Mouse (Mus musculus) megakaryocyte, adult 5-6 weeks (primary cell): ENCODE data around the gene Helz2. TPM values are rescaled to one million over a fixed set of nuclear protein-coding genes. Genes with fewer than 3 reads are reported as not detected.

ENCODE experiments used
- ATAC-seq: 2 replicates; pipeline ENCODE4 v1.8.0; 2016; ENCODE audit warnings: mild to moderate bottlenecking, inconsistent platforms; ENCODE audit not compliant: poor library complexity, severe bottlenecking
- total RNA-seq, 2 experiments: library from RNA; stranded (forward) in 1 of 2; stranded (reverse) in 1 of 2; fragments of 153-499, 151-499 nt in 1 of 2; fragments of 221-1000, 200-1000 nt in 1 of 2; gene quantifications; 2 replicates each; pipeline versions ENCODE4 v1.2.3 to v1.2.4; 2015 to 2017

Gene Helz2
- total RNA-seq, 2 experiments from 2014 or later, result 11.0 to 13.5 TPM

- ATAC-seq, result no peak
These were observed 3.0 kb downstream of the Helz2 start for GRCm38 (mm10) chr2:181238861-181239260.

DNA sequence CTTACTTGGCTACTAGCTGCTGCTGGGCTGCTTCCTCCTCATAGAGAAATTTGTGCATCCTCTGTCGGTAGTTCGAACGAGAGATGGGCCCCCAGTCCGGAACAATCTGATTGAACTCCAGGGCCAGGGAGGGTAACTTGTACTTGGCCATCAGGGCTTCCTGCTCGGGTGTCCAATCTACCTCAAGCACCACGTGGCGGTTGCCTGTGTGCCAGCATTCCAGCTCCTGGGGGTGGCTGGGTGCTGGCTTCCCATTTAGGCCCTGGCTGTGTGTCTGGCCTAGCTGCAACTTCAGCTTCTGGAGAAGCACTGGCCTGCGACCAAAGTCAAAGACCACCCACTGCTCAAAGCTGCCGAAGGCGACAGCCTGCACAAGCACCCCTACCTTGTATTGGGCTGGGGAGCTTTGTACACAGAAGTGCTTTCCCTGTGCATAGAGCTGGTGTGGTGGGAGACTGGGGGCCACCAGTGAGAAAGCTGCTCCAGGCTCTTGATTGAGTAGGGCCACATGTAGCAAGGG is 3.7 kb downstream of the Helz2 start:
- no peak for ATAC-seq

DNA sequence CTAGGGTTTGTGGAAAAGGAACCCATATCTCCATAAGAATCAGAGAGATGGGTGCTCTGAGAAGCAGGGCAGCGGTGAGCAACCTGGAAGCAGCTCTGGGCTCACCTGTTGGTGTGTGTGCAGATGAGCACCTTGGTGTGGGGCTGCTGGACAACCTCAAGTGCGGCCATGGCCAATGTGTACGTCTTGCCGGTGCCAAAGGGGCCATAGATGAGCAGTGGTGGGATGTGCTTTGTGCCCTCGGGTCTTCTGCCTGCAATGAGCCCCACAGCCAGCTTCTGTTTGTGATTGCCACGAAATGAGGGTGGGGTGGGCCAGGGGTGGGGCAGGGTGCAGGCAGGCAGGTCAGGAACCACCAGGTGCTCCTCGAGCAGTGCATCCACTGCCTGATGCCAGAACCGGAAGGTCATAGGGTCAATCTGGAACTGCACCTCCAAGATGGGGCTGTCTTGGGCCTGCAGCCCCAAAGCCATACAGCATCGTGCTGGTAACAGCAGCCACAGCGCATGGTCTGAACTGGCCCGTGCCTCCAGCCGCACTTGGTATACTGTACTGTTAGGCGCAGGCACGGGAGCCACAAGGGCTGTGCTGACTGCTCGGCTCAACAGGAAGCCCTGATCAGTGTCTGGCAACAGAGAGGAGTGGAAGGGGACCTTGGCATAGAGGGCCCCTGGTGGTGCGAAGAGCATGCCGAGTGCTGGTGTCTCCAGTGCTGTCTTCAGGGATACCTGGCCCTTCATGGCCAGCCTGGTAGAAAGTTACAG is 4.4 kb downstream of the Helz2 start:
- no peak for ATAC-seq

GRCm38 (mm10) chr2:181235681-181236566 is 5.9 kb downstream of the Helz2 start:
- ATAC-seq, result no peak

- ATAC-seq, result no peak
These were observed 7.1 kb downstream of the Helz2 start for GRCm38 (mm10) chr2:181234680-181235079.

GRCm38 (mm10) chr2:181233443-181233842 is 8.4 kb downstream of the Helz2 start:
- ATAC-seq, result no peak

DNA sequence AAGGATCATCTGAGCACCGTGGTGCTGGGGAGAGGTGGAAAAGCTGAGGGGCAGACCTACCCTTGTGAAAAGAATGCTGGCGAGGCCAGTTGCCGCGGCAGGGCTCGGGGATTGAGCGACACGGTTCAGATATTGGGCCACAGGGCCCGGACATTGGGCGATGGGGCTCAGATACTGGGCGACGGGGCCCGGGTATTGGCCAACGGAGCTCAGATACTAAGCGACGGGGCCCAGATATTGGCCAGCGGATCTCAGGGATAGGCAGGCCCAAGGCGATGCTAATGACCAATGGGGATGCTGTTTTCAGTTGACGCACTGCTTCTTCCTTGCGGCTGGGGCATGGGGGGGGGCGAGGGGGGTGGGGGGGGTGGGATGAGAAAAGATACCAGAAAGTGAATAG is 10.7 kb downstream of the Helz2 start:
- ATAC-seq, result no peak

DNA sequence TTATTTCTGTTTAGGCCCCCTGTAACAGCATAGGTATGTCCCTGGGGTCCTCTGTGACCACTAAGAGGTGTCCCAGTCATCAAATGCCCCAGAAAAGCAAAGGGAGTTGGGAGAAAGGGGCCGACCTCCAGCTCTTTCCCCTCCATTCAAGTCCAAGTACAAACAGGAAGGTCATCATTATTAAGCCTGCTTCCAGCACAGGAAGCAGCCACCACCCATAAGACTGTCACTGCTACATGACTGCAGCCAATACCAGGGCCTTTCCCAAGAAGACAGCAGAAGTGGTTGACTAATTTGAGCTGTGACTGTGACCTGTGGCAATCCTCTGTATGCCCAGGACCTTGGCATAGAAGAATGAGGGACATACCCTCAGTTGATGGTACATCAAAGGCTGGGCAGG is 13.5 kb downstream of the Helz2 start:
- ATAC-seq, result no peak

DNA sequence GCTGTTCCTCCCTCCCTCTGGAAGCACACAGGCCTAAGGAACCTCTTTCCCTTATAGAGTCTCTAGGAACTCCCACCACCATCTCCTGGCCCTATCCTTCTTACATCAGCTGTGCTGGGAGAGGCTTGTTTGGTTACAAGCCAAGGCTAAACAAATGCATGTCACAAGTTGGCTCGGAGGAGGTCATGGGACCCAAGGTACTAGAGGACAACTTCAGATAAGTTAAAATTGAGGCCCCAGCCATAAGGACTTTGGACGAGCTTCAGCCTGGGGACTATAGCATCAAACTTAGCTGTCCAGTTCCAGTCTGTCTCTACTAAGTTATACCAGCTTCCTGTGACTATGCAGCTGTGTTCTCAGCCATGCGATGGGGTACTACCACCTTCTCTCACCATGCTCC is 14.7 kb downstream of the Helz2 start:
- no peak for ATAC-seq

- ATAC-seq, result no peak
These were observed 16.8 kb downstream of the Helz2 start for GRCm38 (mm10) chr2:181224994-181225393.

- no peak for ATAC-seq
These were observed 21.5 kb downstream of the Helz2 start for GRCm38 (mm10) chr2:181220361-181220760.

DNA sequence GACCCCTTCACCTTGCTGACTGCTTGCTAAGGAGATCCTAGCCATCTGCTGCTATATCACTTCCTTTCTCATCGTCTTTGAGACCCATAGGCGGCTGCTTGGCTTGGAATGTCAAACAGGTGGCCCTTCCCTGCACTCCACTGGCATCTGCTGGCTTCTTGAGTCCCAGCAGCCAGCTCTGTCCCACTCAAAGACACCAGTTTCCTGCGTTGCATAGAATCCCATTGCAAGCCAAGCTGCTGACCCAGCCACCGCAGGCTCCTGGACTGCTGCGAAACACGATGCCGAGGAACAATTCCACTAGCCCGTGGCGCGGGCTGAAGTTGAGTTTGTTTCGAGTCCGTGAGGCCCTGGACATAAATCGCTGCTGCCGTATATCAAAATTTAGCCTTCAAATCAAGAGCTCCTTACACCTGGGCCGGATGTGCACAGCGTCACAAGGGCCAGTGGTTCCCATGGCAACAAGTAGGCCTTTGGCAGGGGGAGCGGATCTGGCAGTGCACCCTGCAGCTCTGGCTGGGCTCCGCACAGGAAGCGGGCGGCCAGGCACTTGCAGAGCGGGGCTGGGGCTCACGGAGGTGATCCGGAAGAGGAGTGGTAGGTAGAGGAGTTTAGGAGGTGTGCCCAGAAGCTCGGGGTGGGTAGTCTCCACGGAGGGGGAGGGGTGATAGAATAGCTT is 22.1 kb downstream of the Helz2 start, which contains the start of gene Fndc11:
Fndc11 (plus strand) TSS at position 476 of the 679 bp plus-strand sequence.
- ATAC-seq, result peak; percentile 96

GRCm38 (mm10) chr2:181218881-181219485 is 22.8 kb downstream of the Helz2 start:
- no peak for ATAC-seq

GRCm38 (mm10) chr2:181216037-181216436 is 25.8 kb downstream of the Helz2 start:
- ATAC-seq, result no peak

- ATAC-seq, result peak; percentile 56
These were observed 28.8 kb downstream of the Helz2 start, which contains the start of gene Srms for GRCm38 (mm10) chr2:181213021-181213445. Gene Srms, minus strand, starts transcription at chr2:181213185.

DNA sequence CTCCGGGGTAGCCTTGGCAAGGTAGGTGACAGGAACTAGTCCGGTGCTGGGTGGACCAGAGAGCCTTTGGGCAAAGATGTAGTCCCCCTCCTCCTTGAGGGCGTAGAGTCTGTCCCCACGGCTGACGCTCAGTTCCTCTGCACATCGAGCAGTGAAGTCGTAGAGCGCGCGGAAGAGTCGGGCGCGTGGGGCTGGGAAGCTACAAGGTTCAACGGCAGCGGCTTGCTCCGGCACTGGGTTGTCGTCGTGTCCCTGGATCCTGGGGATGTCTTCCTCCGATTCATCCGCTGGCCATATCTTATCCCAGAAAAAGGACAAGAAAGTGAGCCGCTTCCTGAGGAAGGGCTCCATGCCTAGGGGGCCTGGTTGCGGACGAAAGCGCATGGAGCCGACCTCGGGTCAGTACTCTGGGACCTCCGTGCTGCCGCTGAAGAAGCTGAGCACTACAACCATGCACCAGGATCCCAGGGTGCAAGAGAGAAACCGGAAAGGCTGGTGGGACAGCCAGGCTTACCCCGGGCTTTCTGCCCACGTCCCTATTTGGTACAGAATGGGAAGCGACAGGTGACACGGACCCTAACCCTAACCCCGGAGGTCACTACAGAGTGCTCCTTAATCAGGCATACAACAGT is 29.3 kb downstream of the Helz2 start:
- peak; percentile 49 for ATAC-seq

GRCm38 (mm10) chr2:181206118-181206517 is 35.7 kb downstream of the Helz2 start:
- no peak; the same call in 1 of the 2 replicates for ATAC-seq

DNA sequence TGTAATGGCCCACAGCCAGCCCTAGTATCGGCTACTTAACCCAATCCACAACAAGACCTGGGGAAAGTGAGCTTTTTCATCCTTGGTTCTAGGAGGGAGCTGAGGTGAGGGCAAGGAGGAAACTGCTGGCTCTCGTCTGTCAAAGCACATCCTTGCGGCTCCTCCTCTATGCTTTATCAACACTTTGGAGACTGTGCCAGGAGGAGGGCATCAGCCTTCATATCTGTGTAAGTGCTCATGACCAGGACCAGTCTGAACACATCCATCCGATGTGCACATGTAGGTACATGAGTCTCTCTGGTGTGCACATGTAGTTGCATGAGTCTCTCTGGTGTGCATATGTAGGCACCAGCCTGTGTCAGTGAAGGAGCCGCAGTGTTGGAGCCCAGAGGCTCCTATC is 36.1 kb downstream of the Helz2 start:
- ATAC-seq, result no peak

GRCm38 (mm10) chr2:181202886-181203285 is 38.9 kb downstream of the Helz2 start:
- ATAC-seq, result no peak

GRCm38 (mm10) chr2:181202422-181202821 is 39.4 kb downstream of the Helz2 start, which contains the start of gene Ptk6:
Gene Ptk6, minus strand, starts transcription at chr2:181202789.
- ATAC-seq, result no peak
